Mouse (Mus musculus): ENCODE data around the gene Impdh2. TPM values are rescaled to one million over a fixed set of nuclear protein-coding genes. Genes with fewer than 3 reads are reported as not detected.

The Impdh2 gene
- polyA plus RNA-seq, 1 experiment from 2014 or later, result 49.5 TPM

DNA sequence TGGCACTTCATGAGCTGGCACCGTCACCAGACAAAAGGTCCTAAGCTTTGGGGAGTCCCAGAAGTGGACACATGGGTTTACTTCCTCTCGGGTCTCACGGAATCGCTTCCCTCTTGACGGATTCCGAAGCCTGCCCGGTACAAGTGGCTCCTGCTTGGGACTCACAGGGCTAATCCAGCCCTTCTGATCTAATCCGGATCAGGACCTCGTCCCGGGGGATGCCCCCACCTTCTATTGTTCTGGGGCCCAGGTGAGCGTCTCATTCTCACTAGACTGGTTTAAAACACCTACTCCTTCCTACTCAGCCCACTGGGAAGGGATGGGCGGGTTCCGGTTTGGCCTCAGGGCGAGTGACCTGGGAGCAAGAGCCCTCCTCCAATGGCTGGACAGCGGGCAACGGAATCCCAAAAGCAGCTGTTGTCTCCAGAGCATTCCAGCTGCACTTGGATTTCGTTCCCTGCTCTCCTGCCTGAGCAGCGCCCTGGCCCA is 7.9 kb downstream of the Impdh2 start:
- peaks cover 41% of the 10 kb centered on the region for H3K36me3 ChIP-seq (replicated peaks; ENCODE audit: insufficient read depth, low read length)
- peak overlapping the region; percentile 100 for H3K4me2 ChIP-seq (ENCODE audit: low read depth, low read length)
- H3K4me3 ChIP-seq (ENCODE audit: low read depth, low read length), result peak overlapping the region; percentile 81
- H3K9me3 ChIP-seq (ENCODE audit: low read length), result no peaks in the 10 kb centered on the region
- H3K9ac ChIP-seq (replicated peaks), result peak overlapping the region; percentile 85
- no peaks in the 10 kb centered on the region for H3K27me3 ChIP-seq (ENCODE audit: insufficient read depth, low read length)
- no peak for TF ChIP-seq CTCF (IDR thresholded peaks at IDR 0.05; ENCODE audit: low read depth)
- no peak for TF ChIP-seq EP300 (IDR thresholded peaks at IDR 0.05; ENCODE audit: low read depth)
- H3K27ac ChIP-seq (ENCODE audit: low read depth), result peak overlapping the region; percentile 97
- ATAC-seq (no peak; the same call in 1 of the 2 replicates), DNase-seq (peak; percentile 47)
- 4% methylated on average over 18 of the region's 18 CpGs for WGBS (ENCODE audit: insufficient replicate concordance)
- peaks cover 39% of the 10 kb centered on the region for H3K4me1 ChIP-seq (ENCODE audit: insufficient read depth)

DNA sequence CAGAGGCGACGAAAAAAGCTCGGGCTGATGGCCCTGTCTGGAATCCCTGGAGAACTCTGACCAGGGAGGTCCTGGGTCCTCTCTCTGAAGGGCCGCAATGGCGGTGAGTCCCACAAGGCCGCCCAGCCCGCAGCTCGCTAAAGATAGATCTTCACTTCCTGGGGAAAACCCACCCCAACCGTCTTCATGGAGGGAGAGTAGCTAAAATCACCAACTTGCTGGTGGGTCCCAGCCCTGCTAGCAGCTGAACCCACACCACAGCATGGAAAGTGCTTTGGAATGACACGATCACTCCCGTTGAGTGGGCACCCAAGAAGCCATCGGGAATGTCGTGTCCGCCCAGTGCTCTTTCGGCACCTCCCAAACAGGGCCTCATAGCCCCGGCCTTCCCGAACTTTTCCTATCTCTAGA is 8.4 kb downstream of the Impdh2 start:
- WGBS (ENCODE audit: insufficient replicate concordance), result 42% methylated on average over 17 of the region's 17 CpGs
- no peak for ATAC-seq
- Histone ChIP-seq H3K4me2 (ENCODE audit: low read depth, low read length) (peak overlapping the region; percentile 100), H3K9me3 (ENCODE audit: low read length) (no peaks in the 10 kb centered on the region), H3K27ac (ENCODE audit: low read depth) (peak overlapping the region; percentile 97), H3K9ac (replicated peaks) (peak overlapping the region; percentile 85), H3K36me3 (replicated peaks; ENCODE audit: insufficient read depth, low read length) (peaks cover 40% of the 10 kb centered on the region), H3K4me1 (ENCODE audit: insufficient read depth) (peaks cover 39% of the 10 kb centered on the region), H3K4me3 (ENCODE audit: low read depth, low read length) (peak overlapping the region; percentile 81), H3K27me3 (ENCODE audit: insufficient read depth, low read length) (no peaks in the 10 kb centered on the region)
- peak; percentile 24 for DNase-seq
- TF ChIP-seq CTCF (IDR thresholded peaks at IDR 0.05; ENCODE audit: low read depth) (no peak), EP300 (IDR thresholded peaks at IDR 0.05; ENCODE audit: low read depth) (no peak)

DNA sequence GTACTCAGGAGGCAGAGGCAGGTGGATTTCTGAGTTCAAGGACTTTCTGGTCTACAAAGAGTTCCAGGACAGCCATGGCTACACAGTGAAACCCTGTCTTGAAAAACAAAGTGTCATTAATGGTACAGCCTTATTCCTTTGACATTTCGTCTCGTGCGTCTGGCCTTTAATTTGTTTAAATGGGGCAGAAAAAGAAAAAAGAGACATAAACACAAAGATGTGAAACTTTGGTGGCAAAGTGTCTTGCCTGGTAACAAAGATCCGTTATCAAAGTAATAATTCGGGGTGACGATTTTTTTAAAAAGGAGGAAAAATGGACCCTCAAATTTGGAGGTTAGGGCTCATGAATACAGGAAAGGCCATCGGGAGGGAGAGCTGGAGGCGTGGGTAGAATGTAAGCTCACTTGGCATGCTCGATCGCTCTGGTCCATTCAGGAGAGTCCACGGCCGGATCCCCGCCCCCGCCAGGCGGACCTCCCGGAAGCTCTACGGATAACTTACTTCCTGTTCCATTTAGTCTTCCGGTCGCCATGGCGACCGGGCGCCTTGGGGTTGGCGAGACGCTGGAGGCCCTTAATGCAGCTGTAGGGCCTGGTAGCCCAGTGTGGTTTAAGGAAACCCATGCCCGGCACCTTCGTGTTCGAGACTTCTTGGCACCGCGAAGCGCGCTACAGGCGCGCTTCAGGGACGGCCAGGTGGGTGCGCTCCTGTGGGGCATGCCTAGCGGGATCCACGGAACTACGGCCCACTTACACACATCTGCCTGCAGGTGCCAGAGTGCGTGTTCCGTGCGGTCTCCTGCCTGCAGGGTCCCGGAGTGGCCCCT is 9.5 kb downstream of the Impdh2 start, which contains the start of gene Dalrd3:
Gene Dalrd3, plus strand, starts transcription at position 506 of the 826 bp plus-strand sequence.
- Histone ChIP-seq H3K4me3 (ENCODE audit: low read depth, low read length) (peak within 1 kb of the TSS; percentile 81), H3K27me3 (ENCODE audit: insufficient read depth, low read length) (no peaks in the 10 kb centered on the region), H3K27ac (ENCODE audit: low read depth) (peak within 1 kb of the TSS; percentile 97), H3K36me3 (replicated peaks; ENCODE audit: insufficient read depth, low read length) (peaks cover 29% of the 10 kb centered on the region), H3K4me1 (ENCODE audit: insufficient read depth) (peaks cover 33% of the 10 kb centered on the region), H3K9me3 (ENCODE audit: low read length) (no peaks in the 10 kb centered on the region), H3K9ac (replicated peaks) (peak within 1 kb of the TSS; percentile 62), H3K4me2 (ENCODE audit: low read depth, low read length) (peak within 1 kb of the TSS; percentile 100)
- TF ChIP-seq EP300 (IDR thresholded peaks at IDR 0.05; ENCODE audit: low read depth), result no peak
- no peak for TF ChIP-seq CTCF (IDR thresholded peaks at IDR 0.05; ENCODE audit: low read depth)
- 5% methylated on average over 42 of the region's 42 CpGs for WGBS (ENCODE audit: insufficient replicate concordance)
- DNase-seq (peak; percentile 92), ATAC-seq (peak; percentile 49)

DNA sequence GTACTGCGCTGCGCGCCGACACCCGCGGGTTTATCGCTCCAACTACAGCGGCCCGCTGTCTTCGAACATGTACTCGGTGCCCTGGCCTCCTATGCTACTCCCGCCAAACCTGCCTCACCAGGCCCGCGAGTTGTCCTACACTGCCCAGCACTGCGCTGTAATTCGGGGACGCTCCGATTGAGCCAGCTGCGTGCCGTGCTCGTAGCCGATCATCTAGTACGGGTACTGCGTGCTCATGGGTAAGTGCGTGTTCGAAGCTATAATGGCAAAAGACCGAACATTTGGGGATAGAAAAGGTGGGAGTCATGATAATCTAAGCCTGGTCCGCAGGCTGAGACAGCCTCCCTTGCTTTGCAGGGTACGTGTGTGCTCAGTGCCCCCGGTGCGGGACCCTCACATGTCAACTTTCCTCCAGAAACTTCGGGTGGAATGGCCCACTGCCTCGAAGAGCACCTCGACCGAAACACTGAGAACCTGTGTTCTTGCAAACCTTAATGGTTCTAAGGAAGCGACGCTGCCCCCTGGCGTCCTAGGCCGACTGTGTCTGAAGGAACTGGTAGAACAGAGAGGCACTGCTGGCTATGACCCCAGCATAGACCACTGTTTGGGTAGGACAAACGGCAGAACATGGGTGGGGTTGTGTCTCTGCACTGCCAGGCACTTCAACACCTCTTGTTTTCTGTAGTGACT is 10.3 kb downstream of the Impdh2 start:
- DNase-seq (peak; percentile 87), ATAC-seq (peak; percentile 1; the same call in 1 of the 2 replicates)
- Histone ChIP-seq H3K36me3 (replicated peaks; ENCODE audit: insufficient read depth, low read length) (peaks cover 24% of the 10 kb centered on the region), H3K9me3 (ENCODE audit: low read length) (no peaks in the 10 kb centered on the region), H3K27me3 (ENCODE audit: insufficient read depth, low read length) (no peaks in the 10 kb centered on the region), H3K4me1 (ENCODE audit: insufficient read depth) (peaks cover 33% of the 10 kb centered on the region), H3K4me2 (ENCODE audit: low read depth, low read length) (peak overlapping the region; percentile 100), H3K9ac (replicated peaks) (peak overlapping the region; percentile 62), H3K27ac (ENCODE audit: low read depth) (peak overlapping the region; percentile 53), H3K4me3 (ENCODE audit: low read depth, low read length) (peak overlapping the region; percentile 68)
- TF ChIP-seq EP300 (IDR thresholded peaks at IDR 0.05; ENCODE audit: low read depth), result no peak
- TF ChIP-seq CTCF (IDR thresholded peaks at IDR 0.05; ENCODE audit: low read depth), result peak; percentile 87
- under 1% methylated on average over 40 of the region's 40 CpGs for WGBS (ENCODE audit: insufficient replicate concordance)

DNA sequence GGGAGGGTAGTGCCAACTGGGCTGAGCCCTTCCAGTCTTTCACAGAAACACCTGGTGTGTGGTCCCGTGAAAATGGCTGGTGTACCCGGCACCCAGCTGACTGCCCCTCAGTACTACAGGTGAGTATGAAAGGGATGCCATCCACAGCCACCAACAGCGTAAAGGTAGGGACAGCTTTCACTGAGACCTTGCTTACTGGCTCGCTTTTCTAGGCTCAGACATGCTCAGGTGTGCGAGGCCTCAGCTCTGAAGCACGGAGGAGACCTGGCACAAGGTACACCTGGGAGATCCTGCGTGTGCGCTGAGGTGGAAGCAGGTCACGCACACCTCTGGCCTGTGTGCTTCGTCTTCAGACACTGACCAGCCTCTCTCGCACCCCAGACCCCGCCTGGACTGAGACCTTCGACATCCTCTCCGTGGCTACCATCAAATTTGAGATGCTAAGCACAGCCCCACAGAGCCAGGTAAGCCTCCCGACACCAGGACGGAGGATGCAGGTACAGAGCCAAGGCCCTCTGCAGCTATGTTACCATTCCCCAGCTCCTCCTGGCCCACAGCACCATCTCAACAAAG is 11.4 kb downstream of the Impdh2 start:
- no peaks in the 10 kb centered on the region for H3K27me3 ChIP-seq (ENCODE audit: insufficient read depth, low read length)
- peaks cover 26% of the 10 kb centered on the region for H3K4me1 ChIP-seq (ENCODE audit: insufficient read depth)
- no peak overlapping the region for H3K9ac ChIP-seq (replicated peaks)
- H3K36me3 ChIP-seq (replicated peaks; ENCODE audit: insufficient read depth, low read length), result peaks cover 18% of the 10 kb centered on the region
- 87% methylated on average over 16 of the region's 16 CpGs for WGBS (ENCODE audit: insufficient replicate concordance)
- H3K9me3 ChIP-seq (ENCODE audit: low read length), result no peaks in the 10 kb centered on the region
- H3K27ac ChIP-seq (ENCODE audit: low read depth), result no peak overlapping the region
- DNase-seq (no peak), ATAC-seq (no peak)
- TF ChIP-seq CTCF (IDR thresholded peaks at IDR 0.05; ENCODE audit: low read depth) (no peak), EP300 (IDR thresholded peaks at IDR 0.05; ENCODE audit: low read depth) (no peak)
- no peak overlapping the region for H3K4me3 ChIP-seq (ENCODE audit: low read depth, low read length)
- H3K4me2 ChIP-seq (ENCODE audit: low read depth, low read length), result no peak overlapping the region

DNA sequence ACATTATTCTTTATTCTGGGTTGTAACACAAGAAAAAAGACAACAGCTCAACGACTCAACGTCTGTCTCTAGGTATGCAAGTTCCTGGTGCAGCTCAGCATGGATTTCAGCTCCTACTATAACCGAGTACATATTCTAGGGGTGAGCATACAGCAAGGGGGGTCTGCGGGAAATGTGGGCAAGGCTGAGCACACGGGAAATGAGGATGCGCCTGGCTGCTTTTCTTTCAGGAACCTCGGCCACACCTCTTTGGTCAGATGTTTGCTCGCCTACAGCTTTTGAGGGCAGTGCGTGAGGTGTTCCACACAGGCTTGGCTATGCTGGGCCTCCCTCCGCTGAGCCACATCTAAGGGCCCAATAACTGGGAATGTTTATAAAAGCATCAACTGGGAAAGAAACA is 12.2 kb downstream of the Impdh2 start:
- Histone ChIP-seq H3K4me1 (ENCODE audit: insufficient read depth) (peaks cover 26% of the 10 kb centered on the region), H3K36me3 (replicated peaks; ENCODE audit: insufficient read depth, low read length) (peaks cover 18% of the 10 kb centered on the region), H3K9me3 (ENCODE audit: low read length) (no peaks in the 10 kb centered on the region), H3K27ac (ENCODE audit: low read depth) (no peak overlapping the region), H3K4me2 (ENCODE audit: low read depth, low read length) (no peak overlapping the region), H3K27me3 (ENCODE audit: insufficient read depth, low read length) (no peaks in the 10 kb centered on the region), H3K9ac (replicated peaks) (no peak overlapping the region), H3K4me3 (ENCODE audit: low read depth, low read length) (no peak overlapping the region)
- no peak for TF ChIP-seq EP300 (IDR thresholded peaks at IDR 0.05; ENCODE audit: low read depth)
- TF ChIP-seq CTCF (IDR thresholded peaks at IDR 0.05; ENCODE audit: low read depth), result no peak
- no peak for DNase-seq
- ATAC-seq, result no peak
- 83% methylated on average over 10 of the region's 10 CpGs for WGBS (ENCODE audit: insufficient replicate concordance)

Measured in liver, postnatal 0 days (tissue).